Mouse (Mus musculus): ENCODE measurements around the gene Glul. TPM values are rescaled to one million over a fixed set of nuclear protein-coding genes. Genes with fewer than 3 reads are reported as not detected.

Glul gene
- total RNA-seq, 2 experiments from 2014 or later: 354 to 444 TPM

DNA sequence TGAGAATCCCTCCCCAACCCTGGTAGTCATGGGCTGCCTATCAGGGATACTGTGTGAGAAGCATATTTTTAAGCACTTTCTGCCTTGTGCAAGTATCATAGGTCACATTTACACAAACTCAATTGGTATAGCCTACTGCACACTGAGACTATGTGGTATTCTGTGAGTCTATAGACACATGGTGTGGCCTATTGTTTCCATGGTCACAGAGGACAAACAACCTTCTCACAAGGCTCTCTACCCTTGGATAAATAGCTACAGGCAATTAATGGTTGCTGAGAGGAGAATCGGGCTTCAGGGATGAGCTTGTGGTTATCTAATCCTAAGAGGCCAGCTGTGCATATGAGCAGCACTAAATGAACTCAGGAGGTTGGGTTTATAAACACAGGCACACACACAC lies 58.1 kb downstream of the Glul start:
- intact Hi-C loops (cut with DNase I): no loop called here

More for the DNA sequence above, 58.1 kb downstream of the Glul start:
- DNase-seq: no peak

Small RNA genes lying within 50 kb of the gene (microRNA-seq; reads per million reads assigned to microRNA genes)
- gene Mir8114: 3.9 to 4.5 reads per million in 2 experiments

Other genes with a start within 250 kb of the Glul start
- under 1 TPM in 1 of 2 experiments, not detected in 1; 0.05 TPM for gene Rgs8, start 246.9 kb upstream of the Glul start, total RNA-seq (2021)
- 1 to 10 TPM in 1 of 2 experiments, under 1 TPM in 1; 0.62 to 1.1 TPM for gene Rgs16, start 159.6 kb upstream of the Glul start, total RNA-seq (2021)
- 1 to 10 TPM in 1 of 2 experiments, under 1 TPM in 1; 0.99 to 1.4 TPM for gene Rnasel, start 150.5 kb upstream of the Glul start, total RNA-seq (2021)
- gene Rgsl1, start 55.8 kb upstream of the Glul start, total RNA-seq (2021): under 1 TPM in 1 of 2 experiments, not detected in 1; 0.23 TPM
- not detected for gene Teddm1b, start 25.6 kb upstream of the Glul start, total RNA-seq (2021)
- not detected for gene Teddm1a, start 8.2 kb upstream of the Glul start, total RNA-seq (2021)
- gene Teddm2, start 284 bp downstream of the Glul start, total RNA-seq (2021): 1 to 10 TPM; 1.6 to 2.9 TPM

All from gastrocnemius, postnatal 36 days (tissue).